Mouse (Mus musculus) bone marrow, adult 2 months (tissue): ENCODE data around the gene Zdhhc4.

Experiments
- CTCF ChIP-seq: fragments of 200-500 bp; IDR thresholded peaks from 2 replicates; pipeline ENCODE4 v1.5.1; 2011; ENCODE audit warnings: low read length, control low read depth; ENCODE audit not compliant: control insufficient read depth, insufficient read depth
- POLR2A ChIP-seq: fragments of 200-500 bp; IDR thresholded peaks from 2 replicates; pipeline ENCODE4 v1.6.1; 2011; ENCODE audit warnings: low read depth, mild to moderate bottlenecking, control low read depth, low read length, borderline replicate concordance; ENCODE audit not compliant: control insufficient read depth

- no peak for TF ChIP-seq POLR2A
- no peak for TF ChIP-seq CTCF
Measured at GRCm38 (mm10) chr5:143359263-143359662, 30.2 kb upstream of the Zdhhc4 start.
